26 mouse cellular contexts compared by ENCODE assay signal in genomic region chr3:22877883-22878282, GRCm38 (mm10).
DNase-seq lines count a peak whose midpoint lies in the region; ATAC-seq and TF ChIP-seq lines count a peak whose summit lies in the region.
"Had no signal": no experiment of that assay in that cellular context is flagged by ENCODE, and none has a peak within 500 bp of the region (broad histone marks: within the 10 kb centered on the region; RNA-seq: fewer than 3 reads in every experiment).

No protein-coding gene starts in this region.

- no peak for ATAC-seq in hindbrain, postnatal 0 days
- ATAC-seq in hindbrain, embryonic 16.5 days: no peak
- ATAC-seq: CD4-positive, CD25-positive, alpha-beta regulatory T cell, adult 4 months; forebrain, embryonic 13.5 days; forebrain, embryonic 16.5 days; inflammation-experienced regulatory T-cells, adult 6 months; intestine, embryonic 16.5 days had no signal

- TF ChIP-seq POLR2A in brain, embryonic 14.5 days (IDR thresholded peaks at IDR 0.05; ENCODE audit: borderline replicate concordance, extremely low read depth, insufficient read depth, insufficient read length, poor library complexity, severe bottlenecking): no peak

- no peak overlapping the region for H3K9ac ChIP-seq in hindbrain, postnatal 0 days (replicated peaks; ENCODE audit: low read length)
- H3K9ac ChIP-seq in hindbrain, embryonic 16.5 days (ENCODE audit: low read depth, low read length): no peak overlapping the region
- H3K9ac ChIP-seq: embryonic facial prominence, embryonic 13.5 days; forebrain, embryonic 13.5 days; hindbrain, embryonic 12.5 days; hindbrain, embryonic 15.5 days had no signal

- no peak overlapping the region for H3K27ac ChIP-seq in hindbrain, postnatal 0 days
- H3K27ac ChIP-seq in hindbrain, embryonic 16.5 days (ENCODE audit: low read depth, low read length): no peak overlapping the region
- H3K27ac ChIP-seq: embryonic facial prominence, embryonic 10.5 days; embryonic facial prominence, embryonic 13.5 days; forebrain, embryonic 13.5 days; gastrocnemius, adult 2 months; hindbrain, embryonic 12.5 days; hindbrain, embryonic 15.5 days had no signal

- H3K36me3 ChIP-seq in hindbrain, postnatal 0 days (ENCODE audit: insufficient read depth, low read length): no peaks in the 10 kb centered on the region
- no peaks in the 10 kb centered on the region for H3K36me3 ChIP-seq in hindbrain, embryonic 16.5 days (ENCODE audit: control insufficient read depth, insufficient read depth, low read length)
- H3K36me3 ChIP-seq: embryonic facial prominence, embryonic 10.5 days; embryonic facial prominence, embryonic 13.5 days; hindbrain, embryonic 12.5 days; hindbrain, embryonic 15.5 days had no signal

- no peaks in the 10 kb centered on the region for H3K4me1 ChIP-seq in hindbrain, postnatal 0 days (ENCODE audit: insufficient read depth, low read length)
- no peaks in the 10 kb centered on the region for H3K4me1 ChIP-seq in hindbrain, embryonic 16.5 days (ENCODE audit: control insufficient read depth, insufficient read depth, low read depth, low read length)
- H3K4me1 ChIP-seq: embryonic facial prominence, embryonic 10.5 days; embryonic facial prominence, embryonic 13.5 days; forebrain, embryonic 13.5 days; hindbrain, embryonic 12.5 days; hindbrain, embryonic 15.5 days had no signal

- DNase-seq in cerebellum, adult 18-20 months: peak; percentile 14 to 19
- no peak for DNase-seq in cerebellum, adult 11 months
- peak; percentile 13 for DNase-seq in hindbrain, postnatal 0 days (ENCODE audit: low spot score)
- peak; percentile 9 for DNase-seq in brain, embryonic 14.5 days (ENCODE audit: low read depth)
- peak; percentile 39 for DNase-seq in cerebellum, adult 9-11 months
- no peak for DNase-seq in lung, postnatal 14 days
- DNase-seq: adrenal gland, adult 2 months; adrenal gland, postnatal 14 days; embryo, embryonic 11 days; gastrocnemius, adult 2 months; gastrocnemius, postnatal 14 days; heart, adult 11 months; kidney, adult 18-20 months; kidney, adult 9 months had no signal

- 77% methylated on average over 3 of the region's 3 CpGs for WGBS in hindbrain, postnatal 0 days
- 80% methylated on average over 3 of the region's 3 CpGs for WGBS in hindbrain, embryonic 16.5 days

- H3K27me3 ChIP-seq in hindbrain, postnatal 0 days (ENCODE audit: insufficient read depth, low read length): no peaks in the 10 kb centered on the region
- H3K27me3 ChIP-seq in hindbrain, embryonic 16.5 days (replicated peaks; ENCODE audit: control insufficient read depth, insufficient read depth, low read length): no peaks in the 10 kb centered on the region
- H3K27me3 ChIP-seq: embryonic facial prominence, embryonic 13.5 days; forebrain, embryonic 13.5 days; hindbrain, embryonic 12.5 days; hindbrain, embryonic 15.5 days had no signal

- TF ChIP-seq CTCF in hindbrain, postnatal 0 days (IDR thresholded peaks at IDR 0.05; ENCODE audit: low read depth): no peak
- no peak for TF ChIP-seq CTCF in brain, embryonic 14.5 days (IDR thresholded peaks at IDR 0.05; ENCODE audit: borderline replicate concordance, extremely low read depth, insufficient read depth, insufficient read length)

- no peak overlapping the region for H3K4me3 ChIP-seq in hindbrain, postnatal 0 days (ENCODE audit: low read length)
- H3K4me3 ChIP-seq in hindbrain, embryonic 16.5 days (ENCODE audit: low read length): no peak overlapping the region
- H3K4me3 ChIP-seq: embryonic facial prominence, embryonic 10.5 days; embryonic facial prominence, embryonic 13.5 days; erythroblast, embryonic 14.5 days; forebrain, embryonic 13.5 days; gastrocnemius, adult 2 months; hindbrain, embryonic 12.5 days; hindbrain, embryonic 15.5 days had no signal

- H3K4me2 ChIP-seq in hindbrain, postnatal 0 days (ENCODE audit: low read depth, low read length): no peak overlapping the region
- H3K4me2 ChIP-seq in hindbrain, embryonic 16.5 days (ENCODE audit: low read length): no peak overlapping the region
- H3K4me2 ChIP-seq: embryonic facial prominence, embryonic 13.5 days; forebrain, embryonic 13.5 days; heart, embryonic 11.5 days; hindbrain, embryonic 12.5 days; hindbrain, embryonic 15.5 days had no signal

- no peaks in the 10 kb centered on the region for H3K9me3 ChIP-seq in hindbrain, postnatal 0 days (ENCODE audit: low read length)
- no peaks in the 10 kb centered on the region for H3K9me3 ChIP-seq in hindbrain, embryonic 16.5 days (ENCODE audit: control insufficient read depth, low read length)
- H3K9me3 ChIP-seq: embryonic facial prominence, embryonic 10.5 days; embryonic facial prominence, embryonic 13.5 days; forebrain, embryonic 13.5 days; hindbrain, embryonic 12.5 days; hindbrain, embryonic 15.5 days had no signal

Comparison
In these comparisons a context has a peak if more than half of its experiments do, and no peak if none do; other contexts are left out.
1. DNase-seq: peak in cerebellum, adult 18-20 months (2 of 2), hindbrain, postnatal 0 days (single experiment), brain, embryonic 14.5 days (single experiment) and cerebellum, adult 9-11 months (single experiment); none in cerebellum, adult 11 months (single experiment) and lung, postnatal 14 days (single experiment).